Mouse (Mus musculus) spleen, adult 10 weeks (tissue): ENCODE measurements around the gene Esp3. TPM values are rescaled to one million over a fixed set of nuclear protein-coding genes. Genes with fewer than 3 reads are reported as not detected.

Experiments
- polyA plus RNA-seq: library from polyadenylated mRNA; stranded (reverse); fragments of 350-450 nt; fragmentation: Illumina TruSeq; extraction: RNeasy Lipid Tissue Mini Kit (QIAGEN cat#74804); gene quantifications from one replicate; pipeline ENCODE4 v1.2.3, GENCODE M21; 2015; ENCODE audit warnings: low replicate concordance; ENCODE audit not compliant: insufficient read depth

The Esp3 gene
- polyA plus RNA-seq, result not detected

GRCm38 (mm10) chr17:40631775-40632174, at the start of gene Esp3:
Gene Esp3 (plus strand): TSS chr17:40632075.

GRCm38 (mm10) chr17:40598294-40598693, 33.6 kb upstream of the Esp3 start, which contains the start of gene Esp4:
Gene Esp4 (plus strand): TSS chr17:40598594.

Other genes starting within 250 kb of the Esp3 start
- gene Esp8, start 112.1 kb upstream of the Esp3 start, polyA plus RNA-seq, result not detected
- gene Esp6, start 70.6 kb upstream of the Esp3 start, polyA plus RNA-seq, result not detected
- gene Esp4, start 33.5 kb upstream of the Esp3 start, polyA plus RNA-seq, result not detected
- not detected for gene Esp1, start 95.0 kb downstream of the Esp3 start, polyA plus RNA-seq
- 0.18 TPM for gene Crisp2, start 174.9 kb downstream of the Esp3 start, polyA plus RNA-seq
- gene Rhag, start 179.1 kb downstream of the Esp3 start, polyA plus RNA-seq, result 22.1 TPM
- gene 9130008F23Rik, start 248.5 kb downstream of the Esp3 start, polyA plus RNA-seq, result 2.4 TPM